Mouse (Mus musculus) megakaryocyte-erythroid progenitor cell, adult 5-6 weeks (primary cell): ENCODE measurements around the gene Gnl2. TPM values are rescaled to one million over a fixed set of nuclear protein-coding genes. Genes with fewer than 3 reads are reported as not detected.

ENCODE experiments used
- ATAC-seq: replicated peaks from 2 replicates; pipeline ENCODE4 v1.8.0; 2016; ENCODE audit warnings: mild to moderate bottlenecking, inconsistent platforms; ENCODE audit not compliant: severe bottlenecking, poor library complexity, low FRiP score, low TSS enrichment
- total RNA-seq, 2 experiments: library from RNA; stranded (forward) in 1 of 2; stranded (reverse) in 1 of 2; fragments of 200-1000, 215-1000 nt in 1 of 2; fragments of >200 nt in 1 of 2; fragmentation: Nextera tagmentation in 1 of 2; gene quantifications; 2 replicates each; pipeline ENCODE4 v1.2.3; 2014 to 2017

The Gnl2 gene
- total RNA-seq, 2 experiments from 2014 or later: 99.5 to 228 TPM

- ATAC-seq: peak; percentile 94
Observed at GRCm38 (mm10) chr4:125066490-125067370, 50.3 kb downstream of the Gnl2 start, which contains the start of gene Snip1. TSS of gene Snip1 (plus strand) at chr4:125066672.

DNA sequence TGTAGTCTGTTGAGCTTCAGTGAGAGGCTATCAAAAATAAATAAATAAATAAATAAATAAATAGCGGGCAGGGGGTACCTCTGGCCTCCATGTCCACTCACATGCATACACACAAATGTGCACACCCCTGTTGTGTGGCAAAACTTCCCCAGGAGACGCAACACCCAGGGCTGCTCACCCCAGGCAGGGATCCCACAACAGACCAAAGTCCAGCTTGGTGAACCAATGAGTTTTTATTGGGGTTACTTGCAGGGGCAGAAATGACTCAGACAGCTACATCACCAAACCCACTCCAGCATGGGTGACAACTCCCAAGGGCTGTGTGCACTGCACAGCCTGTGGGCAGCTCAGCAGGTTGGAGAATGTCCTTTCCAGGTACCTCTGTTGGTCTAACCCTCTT is 61.3 kb downstream of the Gnl2 start:
- ATAC-seq: no peak

DNA sequence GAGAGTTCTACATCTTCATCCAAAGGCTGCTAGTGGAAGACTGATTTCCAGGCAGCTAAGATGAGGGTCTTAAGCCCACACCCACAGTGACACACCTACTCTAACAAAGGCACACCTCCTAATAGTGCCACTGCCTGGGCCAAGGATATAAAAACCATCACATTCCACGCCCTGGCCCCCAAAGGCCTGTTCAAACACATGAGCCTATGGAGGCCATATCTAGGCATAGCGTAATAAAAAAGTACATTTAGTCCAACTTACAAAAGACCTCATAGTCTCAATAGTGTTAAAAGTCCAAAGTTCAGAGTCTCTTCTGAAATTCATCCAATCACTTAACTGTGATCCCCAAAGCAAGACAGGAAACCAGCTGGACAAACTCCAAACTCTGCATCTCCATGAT is 62.3 kb downstream of the Gnl2 start:
- ATAC-seq: no peak

GRCm38 (mm10) chr4:125084403-125085345 is 68.3 kb downstream of the Gnl2 start, which contains the start of gene Meaf6:
TSS of gene Meaf6 (plus strand) at chr4:125085134.
- ATAC-seq: peak; percentile 69

- ATAC-seq: peak; percentile 94
Observed at GRCm38 (mm10) chr4:125085346-125085841, 69.0 kb downstream of the Gnl2 start.

- ATAC-seq: no peak
Observed at GRCm38 (mm10) chr4:125093031-125093430, 76.6 kb downstream of the Gnl2 start.

DNA sequence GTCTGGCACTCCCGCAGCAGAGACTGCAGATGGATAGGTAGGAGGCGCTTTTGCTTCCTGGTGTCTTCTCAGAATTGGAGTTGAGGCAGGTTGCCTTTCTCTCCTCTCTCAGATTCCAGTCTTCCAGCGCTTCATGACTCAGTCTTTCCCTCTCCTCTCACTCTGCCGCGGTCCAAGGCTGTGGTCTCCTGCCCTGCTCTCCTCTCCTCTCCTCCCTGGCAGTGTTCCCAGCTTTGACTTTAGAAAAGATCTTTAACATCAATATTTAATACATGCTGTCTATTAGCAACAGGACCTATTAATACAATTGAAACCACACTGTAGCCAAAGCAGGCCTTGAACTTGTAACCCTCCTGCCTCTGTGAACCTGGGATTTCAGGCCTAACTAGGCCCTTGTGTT is 79.7 kb downstream of the Gnl2 start:
- ATAC-seq: no peak

- ATAC-seq: no peak
Observed at GRCm38 (mm10) chr4:125097412-125097811, 81.0 kb downstream of the Gnl2 start.

DNA sequence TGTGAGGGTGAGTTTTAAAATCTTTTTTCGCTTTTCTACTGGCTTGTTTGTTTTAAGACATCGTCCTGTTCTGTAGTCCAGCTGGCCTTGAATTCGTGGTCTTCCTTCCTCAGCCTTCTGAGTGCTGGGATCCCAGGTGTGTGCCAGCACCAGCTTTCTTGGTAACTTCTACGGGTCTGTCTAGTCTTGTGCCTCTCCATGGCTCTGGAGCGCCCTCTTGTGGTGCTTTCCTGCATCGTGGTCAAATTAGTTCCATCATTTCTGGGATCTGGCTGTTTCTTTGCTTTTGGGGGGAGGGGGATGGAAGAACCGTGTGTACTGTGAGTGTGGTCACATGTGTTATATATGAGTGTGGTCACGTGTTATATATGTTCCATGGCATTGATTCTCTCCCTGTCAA is 83.1 kb downstream of the Gnl2 start:
- peak; percentile 77 for ATAC-seq

DNA sequence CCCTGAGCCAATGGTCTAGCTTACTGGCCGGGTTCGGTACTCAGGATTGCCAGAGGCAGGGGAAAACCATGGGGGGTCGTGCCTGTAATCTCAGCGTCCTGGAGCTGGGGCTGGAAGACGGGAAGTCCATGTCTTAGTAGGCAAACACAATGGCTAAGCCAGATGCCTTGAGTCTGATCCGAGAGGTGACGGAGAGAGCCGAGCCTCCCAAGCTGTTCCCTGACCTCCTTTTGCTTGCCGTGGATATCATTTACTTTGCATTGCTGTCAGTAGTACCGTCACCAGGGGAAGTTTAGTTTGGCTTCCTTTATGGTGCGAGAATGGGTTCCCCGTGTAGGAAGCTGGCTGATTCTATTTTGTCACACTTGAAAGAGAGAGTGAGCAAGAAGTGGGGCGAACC is 84.9 kb downstream of the Gnl2 start:
- ATAC-seq: no peak

Other genes with a start within 250 kb of the Gnl2 start
- 38.3 and 50.7 TPM in 2 replicates for gene Mtf1, start 214.5 kb upstream of the Gnl2 start, total RNA-seq (2014; fragmentation: Nextera tagmentation)
- gene Mtf1, start 214.5 kb upstream of the Gnl2 start, total RNA-seq (2017): 35.2 and 44.4 TPM in 2 replicates
- gene Yrdc, start 165.9 kb upstream of the Gnl2 start, total RNA-seq (2014; fragmentation: Nextera tagmentation): 32.1 and 62.2 TPM in 2 replicates
- gene Yrdc, start 165.9 kb upstream of the Gnl2 start, total RNA-seq (2017): 15.5 and 30.5 TPM in 2 replicates
- 11.8 and 14.4 TPM in 2 replicates for gene 1110065P20Rik, start 165.4 kb upstream of the Gnl2 start, total RNA-seq (2014; fragmentation: Nextera tagmentation)
- gene 1110065P20Rik, start 165.4 kb upstream of the Gnl2 start, total RNA-seq (2017): 1.5 and 4.2 TPM in 2 replicates
- not detected in 2 replicates for gene Maneal, start 154.4 kb upstream of the Gnl2 start, total RNA-seq (2014; fragmentation: Nextera tagmentation)
- 0.19 TPM in 1 of 2 replicates, not detected in the other for gene Maneal, start 154.4 kb upstream of the Gnl2 start, total RNA-seq (2017)
- gene Epha10, start 135.7 kb upstream of the Gnl2 start, total RNA-seq (2014; fragmentation: Nextera tagmentation): not detected in 2 replicates
- not detected in 2 replicates for gene Epha10, start 135.7 kb upstream of the Gnl2 start, total RNA-seq (2017)
- gene 9930104L06Rik, start 79.5 kb upstream of the Gnl2 start, total RNA-seq (2014; fragmentation: Nextera tagmentation): 15.7 and 24.8 TPM in 2 replicates
- gene 9930104L06Rik, start 79.5 kb upstream of the Gnl2 start, total RNA-seq (2017): 10.1 and 19.5 TPM in 2 replicates
- gene Cdca8, start 77.3 kb upstream of the Gnl2 start, total RNA-seq (2014; fragmentation: Nextera tagmentation): 84.8 and 93.5 TPM in 2 replicates
- gene Cdca8, start 77.3 kb upstream of the Gnl2 start, total RNA-seq (2017): 121 and 127 TPM in 2 replicates
- gene Rspo1, start 30.2 kb upstream of the Gnl2 start, total RNA-seq (2014; fragmentation: Nextera tagmentation): not detected in 2 replicates
- not detected in 2 replicates for gene Rspo1, start 30.2 kb upstream of the Gnl2 start, total RNA-seq (2017)
- gene Dnali1, start 49.1 kb downstream of the Gnl2 start, total RNA-seq (2014; fragmentation: Nextera tagmentation): not detected in 2 replicates
- gene Dnali1, start 49.1 kb downstream of the Gnl2 start, total RNA-seq (2017): not detected in 2 replicates
- 25.4 and 26.1 TPM in 2 replicates for gene Snip1, start 50.1 kb downstream of the Gnl2 start, total RNA-seq (2014; fragmentation: Nextera tagmentation)
- gene Snip1, start 50.1 kb downstream of the Gnl2 start, total RNA-seq (2017): 32.2 and 33.6 TPM in 2 replicates
- 31.2 and 52.8 TPM in 2 replicates for gene Meaf6, start 68.5 kb downstream of the Gnl2 start, total RNA-seq (2014; fragmentation: Nextera tagmentation)
- gene Meaf6, start 68.5 kb downstream of the Gnl2 start, total RNA-seq (2017): 34.5 and 49.7 TPM in 2 replicates
- gene Zc3h12a, start 111.3 kb downstream of the Gnl2 start, total RNA-seq (2014; fragmentation: Nextera tagmentation): 3.8 and 4.7 TPM in 2 replicates
- 2.7 and 5.6 TPM in 2 replicates for gene Zc3h12a, start 111.3 kb downstream of the Gnl2 start, total RNA-seq (2017)